Mouse (Mus musculus) left cerebral cortex, postnatal 4 days (tissue): ENCODE measurements at regions not wholly inside any gene's neighbourhood (a gene's known extent, or its start where the extent isn't known, plus 50 kb on each side); places are given as distances from the start of the nearest gene placed in this dataset.

ENCODE experiments used
- DNase-seq: peaks from one replicate; pipeline ENCODE4 v3.0.0-alpha.2; 2022
- intact Hi-C: fragments of 180-260 bp; cut with DNase I; formaldehyde crosslinking; loops from one replicate; pipeline ENCODE4 v1.15.1; 2025

DNA sequence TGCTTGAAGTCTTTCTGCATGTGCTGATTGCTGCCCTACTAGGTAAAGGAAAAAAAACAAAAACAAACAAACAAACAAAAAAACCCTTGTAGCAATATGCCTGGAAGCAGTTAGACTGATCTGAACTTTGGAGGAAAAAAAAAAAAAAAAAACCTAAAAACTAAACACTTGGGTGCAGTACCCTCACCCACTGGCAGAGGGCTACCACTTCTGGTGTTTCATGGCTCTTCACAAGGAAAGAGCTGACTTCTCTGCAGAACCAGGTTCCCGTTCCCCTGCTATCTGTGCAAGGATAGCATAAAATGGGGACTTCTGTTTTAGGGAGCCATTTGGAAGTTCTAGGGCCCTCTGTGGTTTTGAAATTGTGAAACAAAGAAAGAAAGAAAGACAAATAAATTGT, 52.2 kb upstream of the Otud4 start:
- intact Hi-C loops: loop anchor here (10.0 kb wide), 1 partner anchor 192 kb away; the partner anchor contains the start of gene Smad1
- DNase-seq: peak; percentile 55

- DNase-seq: peak; percentile 38
- intact Hi-C loops: loop anchor here (5.0 to 10.0 kb wide), 2 partner anchors 190 to 288 kb away; partner anchors contain the start of gene Smad1
These were observed 54.5 kb upstream of the Otud4 start for GRCm38 (mm10) chr8:79584966-79585365.

GRCm38 (mm10) chr8:79583326-79583725, 56.1 kb upstream of the Otud4 start:
- no peak for DNase-seq
- intact Hi-C loops: loop anchor here (5.0 to 10.0 kb wide), 2 partner anchors 189 to 286 kb away; partner anchors contain the start of gene Smad1

DNA sequence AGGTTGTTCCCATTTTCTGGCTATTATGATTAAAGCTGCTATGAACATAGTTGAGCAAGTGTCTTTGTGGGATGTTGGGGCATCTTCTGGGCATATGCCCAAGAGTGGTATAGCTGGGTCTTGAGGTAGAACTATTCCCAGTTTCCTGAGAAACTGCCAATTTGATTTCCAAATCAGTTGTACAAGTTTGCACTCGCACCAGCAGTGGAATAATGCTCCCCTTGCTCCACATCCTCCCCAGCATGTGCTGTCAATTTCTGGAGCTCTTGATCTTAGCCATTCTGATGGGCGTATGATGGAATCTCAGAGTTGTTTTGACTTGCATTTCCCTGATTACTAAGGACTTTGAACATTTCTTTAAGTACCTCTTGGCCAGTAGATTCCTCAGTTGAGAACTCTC, 57.2 kb upstream of the Otud4 start:
- no peak for DNase-seq
- intact Hi-C loops: loop anchor here (5.0 to 10.0 kb wide), 2 partner anchors 187 to 285 kb away; partner anchors contain the start of gene Smad1

DNA sequence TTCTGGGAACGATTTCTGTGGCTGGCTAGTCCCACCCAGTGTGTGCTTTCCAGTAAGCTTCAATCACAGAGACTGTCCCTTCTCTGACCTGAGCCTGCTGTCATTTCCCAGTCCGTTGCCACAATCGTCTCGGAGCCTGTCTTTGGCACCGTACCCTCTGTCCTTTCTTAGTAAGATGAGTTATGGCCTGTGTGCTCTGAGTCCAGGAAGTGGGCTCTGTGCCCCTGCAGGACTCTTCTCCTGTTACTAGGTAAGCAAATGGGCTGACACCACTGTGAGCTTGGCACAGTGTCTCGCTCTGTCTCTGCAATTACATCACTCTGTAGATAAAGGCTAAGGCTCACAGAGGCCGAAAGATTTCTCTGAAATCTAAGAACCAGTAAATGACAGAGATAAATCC, 63.3 kb upstream of the Otud4 start:
- intact Hi-C loops: no loop called here
- DNase-seq: no peak

DNA sequence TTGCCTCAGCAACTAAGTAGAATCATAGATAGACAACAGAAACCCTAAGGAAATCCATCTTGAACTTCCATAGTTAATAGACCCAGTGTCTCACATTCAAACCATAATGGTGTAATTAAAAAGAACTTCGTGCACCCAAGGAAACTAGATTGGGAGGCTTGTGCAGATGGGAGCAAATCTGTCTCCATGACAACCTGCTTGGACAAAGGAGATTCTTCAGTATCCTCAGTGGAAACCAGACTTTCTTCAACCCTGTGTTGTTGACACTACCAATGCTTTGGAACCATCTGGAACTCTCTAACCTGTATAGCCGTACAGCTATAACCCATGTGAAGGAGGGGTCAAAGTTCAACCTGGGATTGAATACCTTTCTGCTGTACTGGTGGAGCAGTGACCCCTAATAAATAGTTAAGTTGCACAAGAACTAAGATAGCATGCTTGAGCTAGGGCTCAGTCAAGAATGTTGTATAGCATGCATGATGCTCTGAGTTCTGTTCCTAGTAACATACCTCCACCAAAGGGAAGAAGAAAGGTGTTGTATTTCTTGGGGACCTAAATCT, 64.2 kb upstream of the Otud4 start:
- intact Hi-C loops: no loop called here

DNA sequence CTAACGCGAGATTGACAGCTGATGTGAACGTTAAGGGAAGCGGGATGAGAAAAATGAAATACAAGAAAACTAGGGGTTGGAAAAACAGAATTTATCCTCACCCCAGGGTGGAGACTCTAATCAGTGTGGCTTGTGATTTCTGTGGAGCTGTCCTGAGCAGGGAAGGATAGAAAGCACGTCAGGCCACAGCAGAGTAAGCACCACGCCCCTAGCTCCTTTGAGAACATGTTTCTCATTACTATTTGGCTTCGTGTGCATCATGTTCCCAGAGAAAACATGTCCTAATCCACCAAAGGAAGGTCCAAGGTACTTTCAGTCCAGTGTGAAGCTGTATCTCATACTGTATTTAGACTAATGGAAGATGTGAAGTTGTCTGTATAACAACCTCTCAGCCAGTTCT, 65.9 kb upstream of the Otud4 start:
- intact Hi-C loops: no loop called here
- DNase-seq: no peak

More for the DNA sequence above, 64.2 kb upstream of the Otud4 start:
- DNase-seq: no peak

- intact Hi-C loops: no loop called here
These were observed 66.9 kb upstream of the Otud4 start for GRCm38 (mm10) chr8:79572526-79572925.

DNA sequence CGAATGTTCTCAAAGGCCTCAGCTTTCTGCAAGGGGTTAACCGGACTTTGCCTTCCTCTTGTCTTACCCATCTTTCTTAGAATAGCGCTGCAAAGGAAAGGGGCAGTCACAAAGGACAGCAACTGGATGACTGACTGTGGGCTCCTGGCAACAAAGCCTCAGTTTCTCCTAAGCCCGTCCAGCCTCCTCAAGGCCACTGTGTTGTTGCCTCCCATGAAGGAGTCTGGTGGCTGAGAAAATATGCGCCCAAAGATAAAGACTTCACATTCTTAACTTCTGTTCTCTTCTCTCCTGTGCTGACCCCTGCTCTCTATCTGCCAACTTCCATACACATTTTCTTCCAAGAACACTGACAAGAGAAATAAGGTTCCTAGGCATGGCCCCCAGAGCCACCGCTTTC, 76.3 kb upstream of the Otud4 start:
- DNase-seq: no peak
- intact Hi-C loops: no loop called here

More at GRCm38 (mm10) chr8:79572526-79572925, 66.9 kb upstream of the Otud4 start:
- DNase-seq: no peak

DNA sequence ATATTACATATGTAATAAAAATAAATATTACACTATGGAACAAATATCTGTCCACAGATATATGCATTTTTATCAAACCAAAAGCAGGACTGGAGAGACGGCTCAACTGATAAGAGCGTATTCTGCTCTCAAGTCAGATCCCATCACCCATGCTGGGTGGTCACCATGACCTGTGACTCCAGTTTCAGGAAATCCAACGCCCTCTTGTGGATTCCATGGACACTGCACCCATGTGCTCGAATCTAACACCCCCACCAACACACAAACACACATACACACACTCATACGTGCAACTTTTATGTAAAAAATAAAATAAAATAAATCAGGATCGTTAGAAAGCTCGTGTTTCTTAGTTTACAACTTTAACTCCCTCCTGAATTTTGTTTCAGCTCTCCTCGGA, 76.7 kb upstream of the Otud4 start:
- intact Hi-C loops: no loop called here
- peak; percentile 10 for DNase-seq

GRCm38 (mm10) chr8:79562071-79562581, 77.3 kb upstream of the Otud4 start:
- intact Hi-C loops: no loop called here
- DNase-seq: no peak

- no peak for DNase-seq
- intact Hi-C loops: no loop called here
These were observed 78.0 kb upstream of the Otud4 start for GRCm38 (mm10) chr8:79561269-79562063.

GRCm38 (mm10) chr8:79559516-79559915, 79.9 kb upstream of the Otud4 start:
- DNase-seq: no peak
- intact Hi-C loops: no loop called here

GRCm38 (mm10) chr8:79554311-79554710, 85.1 kb upstream of the Otud4 start:
- no peak for DNase-seq
- intact Hi-C loops: no loop called here

- DNase-seq: no peak
- intact Hi-C loops: no loop called here
These were observed 89.3 kb upstream of the Otud4 start for GRCm38 (mm10) chr8:79550151-79550550.

- intact Hi-C loops: no loop called here
- no peak for DNase-seq
These were observed 91.3 kb upstream of the Otud4 start for GRCm38 (mm10) chr8:79548156-79548555.

DNA sequence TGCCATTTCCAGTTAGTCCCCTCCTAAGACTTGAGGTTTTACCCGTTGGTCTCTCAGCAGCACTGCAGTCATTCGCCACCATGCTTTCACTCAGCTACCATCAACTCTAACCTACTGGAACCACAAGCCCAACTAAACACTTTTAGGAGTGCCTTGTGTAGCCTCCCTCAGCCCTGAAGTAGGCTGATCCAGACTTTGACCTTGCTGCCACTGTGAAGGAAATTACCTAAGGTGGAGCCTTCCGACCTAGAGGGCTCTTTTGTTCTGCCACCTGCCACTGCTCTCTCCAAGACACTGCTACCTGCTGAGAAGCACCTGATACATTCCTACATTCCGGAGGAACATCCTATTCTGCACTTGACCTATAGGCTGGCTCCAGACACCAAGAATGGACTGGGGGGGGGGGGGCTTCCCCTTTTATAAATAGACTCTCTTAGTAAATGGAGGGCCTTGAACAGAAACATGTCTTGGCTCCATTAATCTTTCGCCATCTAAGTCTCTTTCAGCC, 93.5 kb upstream of the Otud4 start:
- DNase-seq: no peak
- intact Hi-C loops: no loop called here

DNA sequence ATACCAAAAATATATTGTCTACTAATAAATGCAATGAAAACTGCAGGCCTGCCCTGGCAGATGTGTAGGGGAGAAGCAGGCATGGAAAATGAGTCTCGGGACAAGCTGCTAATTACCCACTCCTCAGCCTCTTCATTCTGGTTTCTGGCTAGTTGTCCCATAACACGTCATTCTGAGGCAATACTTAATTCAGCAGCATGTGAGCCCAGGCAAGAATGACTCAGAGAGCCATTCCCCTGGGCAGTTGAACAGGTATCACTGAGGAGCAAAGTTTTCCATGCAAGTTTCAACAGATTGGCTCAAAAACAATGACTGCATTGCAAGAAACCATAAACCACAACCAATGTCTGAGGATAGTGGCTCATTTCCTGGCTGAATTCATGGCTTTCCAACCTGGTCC, 97.0 kb upstream of the Otud4 start:
- intact Hi-C loops: no loop called here
- DNase-seq: no peak

- intact Hi-C loops: no loop called here
These were observed 99.4 kb upstream of the Otud4 start for GRCm38 (mm10) chr8:79540053-79540452.

DNA sequence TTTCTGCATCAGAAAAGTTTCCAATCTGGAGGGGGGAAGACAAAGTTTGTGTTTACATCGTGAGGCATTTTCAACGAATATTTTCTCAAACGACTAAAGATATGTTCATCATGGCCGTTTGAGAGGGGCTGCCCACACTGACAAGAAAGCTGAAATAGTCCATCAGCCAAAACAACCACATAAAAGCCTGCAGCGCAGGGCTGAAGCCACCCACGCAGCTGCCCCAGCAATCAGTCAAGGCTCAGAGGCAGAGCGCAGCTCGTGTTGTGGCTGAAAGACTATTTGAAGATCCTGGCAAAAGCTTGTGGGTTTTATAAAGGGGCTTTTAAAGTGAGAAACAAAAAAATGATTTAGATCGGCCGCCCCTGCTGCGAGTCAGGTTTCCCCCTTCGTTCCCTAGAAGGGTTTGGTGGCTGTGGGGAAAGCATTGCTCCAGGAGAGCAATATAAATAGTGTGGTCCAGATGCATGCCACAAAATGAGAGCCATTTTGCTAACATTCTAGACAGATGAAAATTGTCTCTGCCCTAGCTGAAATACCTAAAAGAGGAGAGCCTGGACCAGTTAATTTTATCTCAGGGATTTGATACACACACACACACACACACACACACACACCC, 105.0 kb upstream of the Otud4 start:
- DNase-seq: peak; percentile 9
- intact Hi-C loops: no loop called here

More at GRCm38 (mm10) chr8:79540053-79540452, 99.4 kb upstream of the Otud4 start:
- no peak for DNase-seq

- intact Hi-C loops: no loop called here
- DNase-seq: no peak
These were observed 109.9 kb upstream of the Otud4 start for GRCm38 (mm10) chr8:79529556-79529955.
